Mouse (Mus musculus) midbrain, postnatal 0 days (tissue): ENCODE data around the gene Cyp1b1. TPM values are rescaled to one million over a fixed set of nuclear protein-coding genes. Genes with fewer than 3 reads are reported as not detected.

ENCODE experiments used
- ATAC-seq: fragments of 200-750 bp; cut with Nextera tagmentation; 2 replicates; pipeline ENCODE4 v1.8.0; 2017; ENCODE audit warnings: moderate number of reproducible peaks, mild to moderate bottlenecking, moderate TSS enrichment, moderate library complexity; ENCODE audit not compliant: low FRiP score
- DNase-seq: peaks from one replicate; pipeline ENCODE4 v3.0.0-alpha.2; 2015; ENCODE audit warnings: low spot score
- H3K27ac ChIP-seq: fragments of 300-500 bp; sonication (generic); 2 replicates; pipeline ENCODE4 v1.5.1; 2014; ENCODE audit warnings: low read depth, mild to moderate bottlenecking, low read length, mixed read lengths
- H3K27me3 ChIP-seq: fragments of 300-500 bp; sonication (generic); 2 replicates; pipeline ENCODE4 v1.6.1; 2014; ENCODE audit warnings: low read length, control low read depth, mixed read lengths; ENCODE audit not compliant: insufficient read depth
- H3K36me3 ChIP-seq: fragments of 300-500 bp; sonication (generic); 2 replicates; pipeline ENCODE4 v1.6.1; 2014; ENCODE audit warnings: low read length, control low read depth, mixed read lengths; ENCODE audit not compliant: insufficient read depth
- H3K4me1 ChIP-seq: fragments of 300-500 bp; sonication (generic); 2 replicates; pipeline ENCODE4 v1.6.1; 2014; ENCODE audit warnings: mild to moderate bottlenecking, control low read depth, antibody characterized with exemption, low read length, mixed read lengths; ENCODE audit not compliant: insufficient read depth
- H3K4me2 ChIP-seq: fragments of 300-500 bp; sonication (generic); 2 replicates; pipeline ENCODE4 v1.6.1; 2014; ENCODE audit warnings: low read depth, mild to moderate bottlenecking, low read length, mixed read lengths; ENCODE audit not compliant: poor library complexity, severe bottlenecking
- H3K4me3 ChIP-seq: fragments of 300-500 bp; sonication (generic); 2 replicates; pipeline ENCODE4 v1.5.1; 2014; ENCODE audit warnings: low read depth, mild to moderate bottlenecking, low read length, moderate library complexity
- H3K9ac ChIP-seq: fragments of 300-500 bp; sonication (generic); replicated peaks from 2 replicates; pipeline ENCODE4 v1.6.1; 2014; ENCODE audit warnings: mild to moderate bottlenecking, low read length, moderate library complexity, mixed read lengths; ENCODE audit not compliant: poor library complexity, severe bottlenecking
- H3K9me3 ChIP-seq: fragments of 300-500 bp; sonication (generic); 2 replicates; pipeline ENCODE4 v1.6.1; 2016; ENCODE audit warnings: low read length, control low read depth
- CTCF ChIP-seq: IDR thresholded peaks from 2 replicates; pipeline ENCODE4 v1.5.1; 2016; ENCODE audit warnings: antibody characterized with exemption, mild to moderate bottlenecking
- WGBS: fragments of 180-500 bp; shearing (Covaris S2); extraction: QIAGEN DNeasy Blood & Tissue Kit; methylation state at CpG from one replicate; pipeline ENCODE4 v1.1.7; 2014; 5-methylcytosine and 5-hydroxymethylcytosine counted together
- polyA plus RNA-seq: library from polyadenylated mRNA; unstranded; fragments of >200 nt; fragmentation: Nextera tagmentation; extraction: Ambion mirVana; gene quantifications from 2 replicates; pipeline ENCODE4 v1.2.1, GENCODE M21; 2015
- total RNA-seq: library from RNA; depleted of rRNA; stranded (reverse); fragments of >200 nt; gene quantifications from 2 replicates; pipeline ENCODE4 v1.2.3, GENCODE M21; 2014

The Cyp1b1 gene
- total and polyA plus RNA-seq, 2 experiments from 2014 or later: 4.5 to 8.7 TPM

DNA sequence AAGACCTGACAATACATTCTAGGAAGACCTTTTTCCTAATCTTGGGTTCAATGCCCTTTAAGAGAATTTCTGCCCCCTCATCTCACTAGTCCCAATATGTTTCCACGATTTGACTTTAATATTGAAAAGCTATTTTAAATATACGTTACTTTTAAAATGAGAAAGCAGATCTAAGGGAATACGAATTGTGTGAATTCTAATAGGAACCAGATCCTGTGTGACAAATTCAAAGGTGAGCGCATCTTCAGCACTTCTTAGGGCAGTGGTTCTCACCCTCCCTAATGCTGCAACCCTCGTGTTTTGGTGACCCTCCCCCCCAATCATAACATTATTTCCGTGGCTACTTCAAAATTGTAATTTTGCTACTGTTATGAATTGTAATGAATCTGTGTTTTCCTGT, 2.9 kb downstream of the Cyp1b1 start:
- H3K4me1 ChIP-seq: peaks cover 21% of the 10 kb centered on the region; the same call in 1 of the 2 replicates
- H3K36me3 ChIP-seq: no peaks in the 10 kb centered on the region
- H3K4me3 ChIP-seq: no peak overlapping the region
- ATAC-seq (no peak), DNase-seq (no peak)
- H3K9ac ChIP-seq: no peak overlapping the region
- no peak overlapping the region for H3K27ac ChIP-seq
- H3K27me3 ChIP-seq: peaks cover 33% of the 10 kb centered on the region
- no peak for TF ChIP-seq CTCF
- 11% methylated on average over 6 of the region's 6 CpGs for WGBS
- H3K4me2 ChIP-seq: no peak overlapping the region
- no peaks in the 10 kb centered on the region for H3K9me3 ChIP-seq

GRCm38 (mm10) chr17:79710246-79710842, 4.5 kb downstream of the Cyp1b1 start:
- WGBS: 12% methylated on average over 15 of the region's 15 CpGs
- no peaks in the 10 kb centered on the region for H3K36me3 ChIP-seq
- no peak overlapping the region for H3K27ac ChIP-seq
- peaks cover 33% of the 10 kb centered on the region for H3K27me3 ChIP-seq
- no peak for TF ChIP-seq CTCF
- H3K4me2 ChIP-seq: no peak overlapping the region
- H3K9ac ChIP-seq: no peak overlapping the region
- ATAC-seq (no peak), DNase-seq (peak; percentile 43)
- H3K4me3 ChIP-seq: no peak overlapping the region
- H3K4me1 ChIP-seq: peaks cover 17% of the 10 kb centered on the region; the same call in 1 of the 2 replicates
- H3K9me3 ChIP-seq: no peaks in the 10 kb centered on the region

GRCm38 (mm10) chr17:79709718-79710117, 5.1 kb downstream of the Cyp1b1 start:
- DNase-seq (no peak), ATAC-seq (no peak)
- no peak overlapping the region for H3K4me2 ChIP-seq
- H3K4me1 ChIP-seq: peaks cover 12% of the 10 kb centered on the region; the same call in 1 of the 2 replicates
- no peak overlapping the region for H3K9ac ChIP-seq
- no peaks in the 10 kb centered on the region for H3K36me3 ChIP-seq
- no peak overlapping the region for H3K27ac ChIP-seq
- H3K4me3 ChIP-seq: no peak overlapping the region
- H3K9me3 ChIP-seq: no peaks in the 10 kb centered on the region
- no peak for TF ChIP-seq CTCF
- WGBS: 52% methylated on average over 1 of the region's 1 CpGs
- peaks cover 28% of the 10 kb centered on the region for H3K27me3 ChIP-seq

- Histone ChIP-seq H3K4me1 (peaks cover 4% of the 10 kb centered on the region; the same call in 1 of the 2 replicates), H3K27me3 (peaks cover 12% of the 10 kb centered on the region), H3K4me3 (no peak overlapping the region), H3K9ac (no peak overlapping the region), H3K4me2 (no peak overlapping the region), H3K36me3 (no peaks in the 10 kb centered on the region), H3K9me3 (no peaks in the 10 kb centered on the region), H3K27ac (no peak overlapping the region)
- no peak for TF ChIP-seq CTCF
- 24% methylated on average over 7 of the region's 7 CpGs for WGBS
- ATAC-seq: no peak
- DNase-seq: no peak
Observed at GRCm38 (mm10) chr17:79708168-79708567, 6.7 kb downstream of the Cyp1b1 start.

- DNase-seq: no peak
- TF ChIP-seq CTCF: no peak
- no peaks in the 10 kb centered on the region for H3K9me3 ChIP-seq
- ATAC-seq: no peak
- H3K27ac ChIP-seq: no peak overlapping the region
- 76% methylated on average over 9 of the region's 9 CpGs for WGBS
- no peak overlapping the region for H3K9ac ChIP-seq
- H3K4me1 ChIP-seq: no peaks in the 10 kb centered on the region
- peaks cover 10% of the 10 kb centered on the region for H3K27me3 ChIP-seq
- H3K36me3 ChIP-seq: no peaks in the 10 kb centered on the region
- no peak overlapping the region for H3K4me3 ChIP-seq
- no peak overlapping the region for H3K4me2 ChIP-seq
Observed at GRCm38 (mm10) chr17:79705671-79706455, 9.0 kb downstream of the Cyp1b1 start.

GRCm38 (mm10) chr17:79700871-79701270, 14.0 kb downstream of the Cyp1b1 start:
- Histone ChIP-seq H3K4me3 (no peak overlapping the region), H3K27ac (no peak overlapping the region), H3K9me3 (no peaks in the 10 kb centered on the region), H3K4me2 (no peak overlapping the region), H3K27me3 (no peaks in the 10 kb centered on the region), H3K36me3 (no peaks in the 10 kb centered on the region), H3K9ac (no peak overlapping the region), H3K4me1 (no peaks in the 10 kb centered on the region)
- no peak for TF ChIP-seq CTCF
- 84% methylated on average over 5 of the region's 5 CpGs for WGBS
- ATAC-seq (no peak), DNase-seq (no peak)
